Mouse (Mus musculus) CD4-positive, CD25-positive, alpha-beta regulatory T cell, adult 2 months (primary cell): ENCODE data around the gene St3gal4.

Experiments used
- DNase-seq: peaks from one replicate; pipeline ENCODE4 v3.0.0-alpha.2; 2012; ENCODE audit warnings: low read depth, low spot score

St3gal4 gene

DNA sequence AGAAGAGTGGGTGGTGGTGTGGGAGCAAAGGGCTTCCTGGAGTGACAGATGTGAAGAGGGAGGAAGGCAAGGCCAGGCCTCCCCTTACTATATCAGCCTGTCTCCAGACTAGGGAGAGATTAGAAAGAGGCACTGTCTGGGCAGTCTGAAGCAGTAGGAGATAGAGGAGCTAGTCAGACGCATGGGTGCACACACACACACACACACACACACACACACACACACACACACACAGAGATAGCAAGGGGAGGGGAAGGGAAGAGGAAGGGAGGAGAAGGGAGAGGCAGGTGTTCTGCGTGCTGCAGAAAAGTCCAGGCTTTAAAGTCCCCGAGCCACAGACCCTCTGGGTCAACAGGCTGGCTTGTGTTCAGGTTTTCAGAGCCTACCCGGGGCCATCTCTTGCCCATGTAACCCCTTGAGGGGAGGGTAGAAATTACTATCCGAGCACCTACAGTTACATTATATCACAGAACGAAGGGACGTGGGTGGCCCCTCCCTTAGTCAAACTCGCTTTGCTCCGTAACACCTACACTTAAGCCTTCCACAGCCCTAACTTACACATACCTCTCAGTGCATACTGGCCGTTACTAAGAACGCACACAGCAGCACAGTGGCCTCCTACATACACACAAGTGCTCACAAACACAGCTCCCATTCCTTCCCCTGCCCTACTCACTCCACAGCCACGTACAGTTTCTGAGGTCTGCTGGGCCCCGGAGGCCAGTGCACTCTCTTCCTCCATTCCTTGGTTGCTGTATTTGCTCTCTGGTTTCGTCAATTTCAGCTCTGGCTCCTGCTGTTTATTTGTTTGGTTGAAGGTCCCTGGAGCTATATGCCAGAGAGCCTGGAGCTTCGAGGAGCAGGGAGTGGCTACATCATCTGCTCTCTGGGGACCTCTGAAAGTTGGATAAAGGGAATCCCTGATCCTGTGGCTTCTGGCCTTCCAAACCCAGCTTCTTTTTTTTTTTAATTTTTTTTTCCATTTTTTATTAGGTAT is 12.9 kb downstream of the St3gal4 start:
- DNase-seq, result peak; percentile 47

DNA sequence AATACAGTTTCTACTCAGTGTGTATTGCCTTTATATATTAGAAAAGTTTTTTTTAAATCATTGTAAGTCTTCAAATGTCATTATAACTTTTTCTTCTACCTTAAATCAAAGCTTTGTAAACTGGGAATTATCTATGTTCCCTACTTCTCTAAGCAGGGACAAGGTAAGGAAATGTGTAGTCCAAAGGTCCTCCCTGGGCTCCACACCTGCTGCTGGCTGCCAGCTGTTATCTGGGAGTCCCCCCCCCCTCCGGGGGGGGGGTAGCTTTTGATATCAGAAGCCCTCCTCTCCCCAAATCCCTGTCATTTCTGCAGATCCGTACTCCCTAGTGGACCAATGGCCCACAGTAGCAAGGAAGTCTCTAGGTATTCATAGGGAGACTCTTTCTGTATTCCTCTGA is 13.6 kb downstream of the St3gal4 start:
- no peak for DNase-seq

DNA sequence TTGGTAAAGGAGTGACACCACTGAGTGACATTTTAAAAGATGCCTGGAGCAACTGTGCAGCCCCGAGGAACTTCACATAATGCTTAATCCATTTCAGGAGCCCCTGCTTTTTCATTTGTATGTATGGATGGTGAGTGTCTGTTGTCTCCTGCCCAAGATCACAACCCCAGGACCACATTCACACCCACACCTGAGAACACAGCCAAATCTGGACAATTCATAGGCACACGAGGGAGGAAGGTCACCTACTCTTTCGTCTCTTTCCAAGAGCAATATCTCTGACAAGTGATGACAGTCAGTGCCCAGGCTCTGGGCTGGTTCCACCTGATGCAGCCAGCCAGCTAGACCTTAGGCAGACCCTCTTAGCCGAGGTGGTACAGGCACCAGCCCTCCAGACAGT is 14.4 kb downstream of the St3gal4 start:
- DNase-seq, result no peak

DNA sequence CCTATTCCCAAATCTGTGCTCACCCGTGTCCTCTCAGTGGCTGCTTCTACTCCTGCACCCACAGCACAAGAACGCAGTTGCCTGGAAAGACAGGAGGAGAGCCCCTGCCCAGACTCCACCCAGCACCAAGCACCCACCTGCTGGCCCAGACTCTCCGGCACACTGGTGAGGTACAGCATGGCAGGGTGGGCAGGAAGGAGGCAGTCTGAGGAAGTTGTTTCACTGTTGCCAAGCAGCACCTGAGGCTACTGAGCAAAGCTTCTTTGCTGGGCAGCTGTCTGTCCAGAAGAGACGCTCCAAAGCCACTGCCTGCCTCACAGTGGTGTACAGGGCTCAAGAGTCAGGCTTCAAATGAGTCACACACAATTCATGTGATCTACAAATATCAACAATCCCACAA is 20.3 kb downstream of the St3gal4 start:
- DNase-seq, result no peak

DNA sequence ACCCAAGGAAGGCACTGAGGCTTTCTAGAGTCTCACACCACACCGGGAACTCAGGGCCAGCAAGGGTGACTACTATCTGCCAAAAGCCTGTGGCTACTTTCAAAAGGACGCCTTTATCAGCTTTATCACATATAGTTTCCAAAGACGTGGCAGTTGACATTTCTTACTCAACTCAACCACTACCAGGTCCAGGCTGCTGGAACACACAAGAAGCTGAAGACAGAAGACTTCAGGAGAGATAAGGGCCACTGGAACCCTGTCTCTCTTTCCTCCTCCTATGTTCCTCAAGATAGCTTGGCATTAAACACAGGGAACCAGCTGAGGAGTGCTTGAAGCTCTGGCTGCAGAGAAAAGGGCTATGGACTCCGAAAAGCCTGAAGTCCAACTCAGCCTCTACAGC is 21.2 kb downstream of the St3gal4 start:
- DNase-seq, result no peak

DNA sequence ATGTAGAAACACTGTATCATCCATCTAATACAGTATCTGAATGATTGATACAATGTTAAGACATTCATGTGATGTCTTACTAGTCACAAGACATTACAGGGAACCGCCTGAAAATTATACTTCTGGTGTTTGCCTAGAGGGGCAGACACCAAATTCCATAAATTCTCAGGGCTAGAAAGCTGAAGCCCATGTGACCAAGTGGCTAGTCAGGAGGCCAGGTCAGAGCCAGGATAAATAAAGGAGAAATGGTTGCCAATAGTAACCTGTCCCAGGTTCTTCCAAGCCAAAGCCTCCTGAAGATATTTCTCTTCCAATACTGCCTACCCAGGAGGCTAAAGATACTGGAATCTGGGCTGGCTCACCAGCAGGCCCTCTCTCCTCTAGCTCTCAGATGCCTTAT is 23.3 kb downstream of the St3gal4 start:
- DNase-seq, result no peak

DNA sequence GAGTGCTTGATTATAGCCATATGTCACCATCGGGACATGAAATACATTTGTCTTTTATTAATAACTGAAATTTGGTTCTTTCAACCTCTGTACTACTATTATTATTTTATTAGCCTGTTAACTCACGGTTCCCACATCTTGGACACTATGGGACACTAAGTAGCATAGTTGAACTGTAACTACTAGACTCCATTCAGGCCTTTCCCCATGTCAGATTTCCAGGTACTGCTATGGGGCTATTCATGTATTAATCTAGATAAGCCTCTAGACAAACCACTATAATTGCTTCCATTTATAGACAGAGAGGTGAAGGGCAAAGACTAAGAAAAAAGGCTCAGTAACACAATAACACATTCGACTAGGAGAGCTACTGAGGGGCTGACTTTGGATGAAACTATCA is 25.7 kb downstream of the St3gal4 start:
- no peak for DNase-seq

DNA sequence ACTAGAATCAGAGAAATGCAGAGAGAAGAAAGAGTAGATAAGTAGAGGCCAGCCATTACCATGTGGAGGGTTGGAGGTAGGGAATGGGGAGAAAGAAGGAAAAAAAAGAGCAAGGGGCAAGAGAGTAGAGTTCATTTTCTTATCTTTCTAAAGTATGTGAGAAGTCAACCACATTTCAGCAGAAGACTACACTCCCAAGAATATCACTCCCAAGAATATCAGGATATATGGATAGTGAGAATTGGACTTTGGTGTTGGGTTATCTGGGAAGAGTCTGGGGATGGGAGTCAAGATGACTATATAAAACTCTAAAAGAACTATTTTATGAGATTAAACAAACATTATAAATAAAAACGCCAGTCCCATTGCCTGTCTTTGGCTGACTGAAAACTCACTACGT is 26.2 kb downstream of the St3gal4 start:
- DNase-seq, result no peak

DNA sequence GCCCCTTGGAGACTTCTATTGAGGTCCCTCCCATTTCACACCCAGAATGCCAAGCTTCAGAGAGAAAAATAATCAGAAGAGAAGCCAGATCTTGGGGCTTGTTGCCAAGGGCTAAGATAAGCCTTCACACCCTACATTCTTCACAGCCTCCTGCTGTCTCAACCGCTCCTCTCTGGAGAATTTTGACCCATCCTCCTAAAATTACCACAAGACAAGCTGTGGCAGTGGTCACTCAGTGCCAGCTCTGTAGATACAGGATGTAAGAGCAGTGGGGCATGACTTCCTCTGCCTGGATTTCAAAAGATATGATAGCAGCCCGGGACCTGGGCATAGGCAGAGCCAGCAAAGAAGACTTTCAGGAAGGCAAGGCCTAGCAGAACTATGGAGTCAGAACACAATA is 57.6 kb downstream of the St3gal4 start:
- no peak for DNase-seq

DNA sequence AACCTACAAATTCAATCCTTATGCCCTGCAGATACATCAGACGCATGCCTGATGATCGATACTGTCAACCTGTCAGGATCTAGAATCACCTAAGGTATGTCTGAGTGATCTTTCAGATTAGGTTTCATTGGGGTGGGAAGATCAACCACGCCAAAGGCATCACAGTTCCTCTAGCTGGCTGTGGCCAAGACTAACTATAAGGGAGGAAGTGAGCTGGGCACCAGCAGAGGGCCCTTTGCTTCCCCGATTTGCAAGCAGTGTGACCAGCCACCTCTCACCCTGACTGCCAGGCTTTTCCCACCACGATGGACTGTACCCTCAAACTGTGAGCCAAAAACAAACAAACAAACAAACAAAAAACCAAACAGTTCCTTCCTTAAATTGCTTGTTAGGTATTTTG is 59.2 kb downstream of the St3gal4 start:
- no peak for DNase-seq

DNA sequence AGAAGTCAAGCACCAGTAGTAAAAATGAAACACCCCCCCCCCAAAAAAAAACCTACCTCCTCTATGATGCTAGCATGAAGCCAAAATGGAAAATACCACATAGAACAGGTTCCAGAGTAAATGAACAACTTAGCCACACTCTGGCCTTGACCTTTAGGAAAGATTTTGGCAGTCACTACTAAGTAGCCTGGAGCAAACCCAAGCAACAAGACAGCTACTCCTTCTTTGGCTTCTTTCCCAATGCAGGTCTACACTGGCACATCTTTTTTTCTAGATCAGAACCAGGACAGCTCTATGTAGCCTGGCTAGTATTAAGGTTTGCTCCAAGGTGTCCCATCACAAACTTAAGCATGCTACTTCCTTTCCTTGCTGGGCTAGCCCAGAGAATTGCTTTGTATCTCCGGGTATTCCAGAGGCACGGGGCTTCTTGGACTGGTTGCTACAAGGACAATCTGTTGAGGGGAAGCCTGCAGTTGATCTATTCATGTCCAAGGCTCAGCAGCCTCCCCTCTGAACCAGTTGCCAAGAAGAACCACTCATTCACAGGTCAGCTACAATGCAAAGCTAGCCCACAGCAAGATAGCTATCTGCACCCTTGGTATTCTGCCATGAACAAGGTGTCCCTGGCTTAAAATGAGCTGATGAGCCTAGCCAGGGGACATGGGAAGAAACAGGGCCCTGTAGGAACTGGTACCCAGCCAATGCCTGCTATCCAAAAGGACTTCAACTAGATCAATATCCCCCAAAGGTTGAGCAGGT is 60.3 kb downstream of the St3gal4 start:
- DNase-seq, result no peak

DNA sequence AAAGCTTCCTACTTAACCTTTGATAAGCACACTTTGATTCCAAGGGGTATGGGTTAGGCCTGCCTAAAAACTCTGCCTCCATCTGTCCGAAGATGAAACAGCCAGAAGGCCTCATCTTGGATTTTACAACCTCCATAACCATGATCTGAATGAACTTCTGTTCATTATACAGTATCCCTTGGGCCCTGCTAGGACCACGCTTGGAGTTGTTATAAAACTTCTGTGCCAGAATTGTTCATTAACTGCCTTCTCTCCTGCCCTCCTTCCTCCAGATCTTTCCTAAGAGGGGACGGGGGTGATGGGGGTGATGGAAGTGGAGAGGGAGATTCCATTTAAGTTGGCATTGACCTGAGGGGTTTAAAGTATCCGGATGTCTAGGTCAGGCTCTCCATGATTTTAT is 60.9 kb downstream of the St3gal4 start:
- DNase-seq, result no peak

DNA sequence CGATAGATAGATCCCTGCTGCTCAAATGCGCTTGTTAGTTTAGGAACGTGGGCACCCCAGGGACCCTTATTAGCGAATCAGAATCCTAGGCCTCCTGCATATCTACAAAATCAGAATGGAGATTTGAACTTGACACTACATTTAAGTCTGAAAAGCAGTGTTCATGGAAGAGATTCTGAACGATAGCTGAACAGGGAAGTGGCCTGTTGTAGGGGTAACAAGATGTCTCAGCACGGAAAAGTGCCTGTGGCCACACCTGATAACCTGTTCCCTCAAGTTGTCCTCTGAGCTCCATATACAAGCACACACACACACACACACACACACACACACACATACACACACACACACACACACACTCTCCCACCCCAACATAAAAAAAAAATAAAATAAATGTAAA is 61.4 kb downstream of the St3gal4 start:
- DNase-seq, result no peak

DNA sequence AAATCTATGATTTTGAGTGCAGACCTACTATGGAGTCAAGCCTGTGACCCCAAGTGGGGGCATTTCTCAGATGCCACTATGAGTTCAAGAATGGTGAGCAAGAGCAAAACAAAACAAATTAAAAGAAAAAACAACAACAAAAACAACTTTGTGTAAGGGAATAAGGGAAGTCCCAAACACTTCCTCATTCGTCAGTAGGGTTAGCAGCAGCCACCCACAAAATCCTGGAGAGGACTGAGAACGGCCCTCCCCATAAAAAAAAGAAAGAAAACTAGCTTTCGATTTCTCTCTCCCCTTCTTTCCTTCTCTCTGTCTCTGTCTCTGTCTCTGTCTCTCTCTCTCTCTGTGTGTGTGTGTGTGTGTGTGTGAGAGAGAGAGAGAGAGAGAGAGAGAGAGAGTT is 62.5 kb downstream of the St3gal4 start:
- DNase-seq, result no peak

DNA sequence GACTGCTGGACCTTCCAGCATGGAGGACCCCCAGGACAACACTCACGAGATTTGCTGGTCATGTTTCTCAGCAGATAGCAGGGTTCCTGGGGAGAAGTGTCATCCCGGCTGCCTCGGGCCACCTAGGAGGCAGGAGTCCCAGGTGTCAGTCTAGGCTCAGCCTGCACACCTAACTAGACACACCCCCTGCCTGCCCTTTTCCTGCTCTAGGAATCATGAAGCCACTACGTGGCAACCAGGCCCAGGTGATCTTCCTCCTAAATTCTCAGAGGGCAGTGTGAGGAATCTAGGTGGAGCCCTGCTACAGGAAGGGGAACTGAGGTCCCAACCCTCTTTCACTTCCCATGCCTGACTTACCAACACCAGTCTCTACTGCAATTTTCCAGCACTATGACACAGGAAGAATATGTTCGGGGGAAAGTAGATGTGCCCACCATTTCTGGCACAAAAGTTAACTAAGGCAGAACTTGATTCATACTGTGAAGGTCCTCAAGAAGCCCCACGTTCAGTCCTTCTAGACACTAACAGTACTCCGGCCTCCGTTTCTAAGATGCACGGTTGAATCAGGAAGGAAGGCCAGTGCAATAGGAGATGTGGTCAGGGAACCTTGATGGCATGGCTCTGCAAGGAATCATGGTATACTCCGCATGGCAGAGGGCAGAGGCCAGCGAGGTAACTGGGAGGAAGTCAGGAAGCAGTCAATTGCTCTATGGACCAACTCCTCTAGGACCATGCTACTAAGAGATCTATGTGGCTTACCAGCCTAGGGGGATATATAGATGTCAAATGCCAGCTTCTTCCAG is 63.3 kb downstream of the St3gal4 start:
- no peak for DNase-seq

DNA sequence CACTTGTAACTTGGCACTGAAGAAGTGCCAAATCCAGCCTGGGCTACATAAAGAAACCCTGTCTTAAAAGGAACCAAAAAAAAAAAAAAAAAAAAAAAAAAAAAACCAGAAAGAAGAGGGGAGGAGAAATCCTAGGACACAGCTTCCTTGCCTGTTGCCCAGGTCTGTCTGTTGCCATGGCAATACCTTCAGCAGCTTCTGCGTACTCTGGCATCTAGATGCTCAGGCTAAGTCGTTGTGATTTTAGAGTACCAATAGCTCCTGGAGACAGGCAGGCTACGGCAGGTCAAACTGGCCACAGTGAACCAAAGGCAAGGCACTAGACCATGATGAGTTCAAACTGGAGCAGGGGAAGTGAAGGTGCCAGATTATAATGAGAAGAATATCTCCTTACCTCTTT is 65.4 kb downstream of the St3gal4 start:
- DNase-seq, result no peak

DNA sequence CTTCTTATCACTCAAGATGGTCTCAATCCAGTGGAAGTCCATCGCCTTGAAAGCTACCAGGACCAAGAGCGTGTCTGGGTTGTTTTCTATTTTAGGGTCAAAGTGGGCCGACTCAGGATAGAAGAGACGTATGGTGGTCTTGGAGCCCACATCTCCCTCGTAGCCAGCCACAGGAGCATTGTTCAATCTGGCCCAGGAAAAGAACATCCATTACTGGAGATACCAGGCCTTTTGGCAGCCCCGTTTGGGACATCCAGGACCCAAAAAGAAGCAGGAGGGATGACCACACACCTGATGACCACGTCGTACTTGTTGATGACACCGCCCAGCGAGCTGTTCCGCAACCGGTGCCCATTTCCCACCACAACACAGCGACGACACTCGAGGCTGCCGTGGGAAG is 66.0 kb downstream of the St3gal4 start:
- DNase-seq, result no peak

DNA sequence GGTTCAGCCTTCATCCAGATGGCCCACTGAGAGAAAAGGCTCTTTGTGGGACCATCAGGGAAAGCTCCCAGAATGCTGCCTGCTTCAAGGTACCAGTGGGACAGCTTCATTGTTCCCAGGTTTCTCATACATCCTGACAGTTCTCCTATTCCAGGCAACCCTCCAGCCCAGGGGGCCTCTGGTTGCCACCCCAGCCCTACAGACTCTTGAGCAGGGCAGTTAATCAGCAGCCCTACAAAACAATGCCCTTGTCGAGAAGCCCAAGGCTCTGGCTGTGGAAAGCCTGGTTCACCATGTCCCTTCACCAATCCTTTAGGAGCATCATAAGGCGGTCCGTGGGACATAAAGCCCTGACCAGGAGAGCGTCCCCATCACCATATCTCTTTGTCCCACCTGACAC is 66.4 kb downstream of the St3gal4 start:
- no peak for DNase-seq

DNA sequence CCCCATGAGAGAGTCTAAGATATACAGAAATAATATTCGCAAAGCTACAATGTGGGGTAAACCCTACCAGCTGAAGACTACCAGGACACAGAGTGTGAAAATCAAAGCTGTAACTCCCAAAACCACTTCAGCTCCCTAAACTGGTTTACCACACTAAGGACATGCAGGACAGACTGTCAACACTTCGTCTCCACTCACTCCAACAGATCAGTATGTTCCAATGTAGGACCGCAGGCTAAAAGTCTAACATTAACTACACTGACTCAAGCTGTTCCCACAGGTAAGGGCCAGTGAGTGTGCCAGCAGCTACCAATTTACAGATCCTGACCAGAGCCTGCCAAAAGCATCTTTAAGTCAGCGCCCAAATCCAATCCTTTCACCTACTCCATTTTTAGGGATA is 67.4 kb downstream of the St3gal4 start:
- no peak for DNase-seq

DNA sequence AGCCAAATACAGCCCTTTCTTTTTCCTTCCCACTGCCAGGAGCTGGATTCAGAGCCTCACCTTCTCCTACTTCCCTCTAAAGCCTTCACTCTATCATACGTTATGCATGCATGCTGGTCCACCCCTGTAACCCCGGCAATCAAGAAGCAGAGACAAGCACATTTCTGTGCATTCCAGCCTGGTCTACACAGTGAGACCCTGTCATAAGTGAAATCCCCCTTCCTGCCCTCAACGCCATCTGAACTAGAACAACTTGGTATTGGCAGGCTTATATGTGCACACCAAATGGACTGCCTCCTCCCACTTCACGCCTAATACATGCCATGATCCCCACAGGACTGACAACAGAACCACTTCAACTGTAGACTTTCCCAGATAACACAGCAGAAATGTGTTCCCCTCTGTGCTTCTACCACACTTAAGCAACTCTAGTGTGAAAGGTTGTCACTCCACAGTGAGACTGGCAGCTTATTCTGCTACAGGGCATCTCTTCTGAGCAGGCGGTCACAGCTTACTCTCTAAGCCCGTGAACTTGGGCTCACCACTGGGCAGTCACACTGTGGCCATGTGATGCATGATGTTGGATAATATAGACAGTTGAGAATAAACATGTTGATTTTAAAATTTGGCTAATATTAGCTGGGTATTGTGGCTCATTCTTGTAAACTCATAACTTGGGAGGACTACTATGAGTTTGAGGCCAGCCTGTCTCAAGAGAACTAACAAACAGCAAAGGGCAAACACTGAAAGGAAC is 68.2 kb downstream of the St3gal4 start:
- no peak for DNase-seq

DNA sequence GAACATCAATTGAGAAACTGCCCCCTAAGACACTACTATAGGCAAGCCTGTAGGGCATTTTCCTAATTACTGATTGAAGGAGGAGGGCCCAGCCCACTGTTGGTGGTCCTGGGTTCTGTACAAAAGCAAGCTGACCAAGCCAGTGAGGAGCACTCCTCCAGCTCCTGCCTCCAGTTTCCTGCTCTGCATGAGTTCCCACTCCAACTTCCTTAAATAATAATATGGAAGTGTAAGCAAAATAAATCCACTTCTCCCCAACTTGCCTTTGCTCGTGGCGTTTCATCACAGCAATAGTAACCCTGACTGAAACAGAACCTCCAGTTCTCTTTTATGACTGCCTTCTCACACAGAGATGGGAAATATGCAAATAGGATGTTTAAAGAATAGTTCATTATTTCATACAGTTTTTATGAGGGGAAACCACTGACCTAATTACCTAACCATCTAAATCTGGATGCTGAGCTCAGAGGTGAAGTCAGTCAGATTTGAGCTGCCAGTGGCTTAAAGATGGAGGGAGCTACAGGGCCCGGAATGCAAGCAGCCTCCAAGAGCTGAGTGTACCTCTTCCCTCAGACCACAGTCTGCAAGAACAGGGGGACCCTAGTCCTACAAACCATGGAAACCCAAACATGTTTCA is 69.1 kb downstream of the St3gal4 start:
- DNase-seq, result no peak
